Mouse (Mus musculus) monocyte, adult 5-6 weeks (primary cell): ENCODE measurements around the gene Map3k6. TPM values are rescaled to one million over a fixed set of nuclear protein-coding genes. Genes with fewer than 3 reads are reported as not detected.

Source experiments
- ATAC-seq: fragments of 153-309, 156-312 bp; replicated peaks from 2 replicates; pipeline ENCODE4 v1.8.0; 2017; ENCODE audit warnings: mild to moderate bottlenecking; ENCODE audit not compliant: low TSS enrichment, insufficient number of reproducible peaks, severe bottlenecking, poor library complexity, low FRiP score
- total RNA-seq: library from RNA; stranded (forward); fragments of 200-1000, 200-491, 200-594 nt; gene quantifications from 3 replicates; pipeline ENCODE4 v1.2.3, GENCODE M21; 2017

Map3k6 gene
- total RNA-seq, 1 experiment from 2014 or later, result 3.8 TPM

GRCm38 (mm10) chr4:133244289-133244688, 3.7 kb downstream of the Map3k6 start:
- no peak for ATAC-seq

GRCm38 (mm10) chr4:133247072-133247471, 6.5 kb downstream of the Map3k6 start:
- ATAC-seq, result no peak

- no peak for ATAC-seq
These were observed 7.3 kb downstream of the Map3k6 start for GRCm38 (mm10) chr4:133247806-133248449.

- peak; percentile 74 for ATAC-seq
These were observed 10.0 kb downstream of the Map3k6 start for GRCm38 (mm10) chr4:133250609-133251008.

GRCm38 (mm10) chr4:133251214-133251613, 10.6 kb downstream of the Map3k6 start:
- ATAC-seq, result no peak

GRCm38 (mm10) chr4:133252089-133252488, 11.5 kb downstream of the Map3k6 start:
- ATAC-seq, result no peak

- no peak for ATAC-seq
These were observed 12.8 kb downstream of the Map3k6 start for GRCm38 (mm10) chr4:133253412-133253811.

GRCm38 (mm10) chr4:133255392-133255791, 14.8 kb downstream of the Map3k6 start:
- ATAC-seq, result no peak

- no peak for ATAC-seq
These were observed 16.2 kb downstream of the Map3k6 start for GRCm38 (mm10) chr4:133256820-133257219.

GRCm38 (mm10) chr4:133257230-133257629, 16.6 kb downstream of the Map3k6 start:
- no peak for ATAC-seq

- ATAC-seq, result no peak
These were observed 17.3 kb downstream of the Map3k6 start for GRCm38 (mm10) chr4:133257798-133258408.

GRCm38 (mm10) chr4:133261641-133262374, 21.2 kb downstream of the Map3k6 start:
- ATAC-seq, result no peak

- ATAC-seq, result no peak
These were observed 21.8 kb downstream of the Map3k6 start for GRCm38 (mm10) chr4:133262375-133262765.

- ATAC-seq, result no peak
These were observed 22.3 kb downstream of the Map3k6 start, which contains the start of gene Sytl1 for GRCm38 (mm10) chr4:133262882-133263281. Gene Sytl1, minus strand, starts transcription at chr4:133263113.

GRCm38 (mm10) chr4:133263756-133264155, 23.1 kb downstream of the Map3k6 start:
- no peak for ATAC-seq

- no peak for ATAC-seq
These were observed 23.9 kb downstream of the Map3k6 start for GRCm38 (mm10) chr4:133264559-133264958.

- ATAC-seq, result no peak
These were observed 24.7 kb downstream of the Map3k6 start for GRCm38 (mm10) chr4:133265297-133265696.

GRCm38 (mm10) chr4:133265759-133266158, 25.1 kb downstream of the Map3k6 start:
- no peak for ATAC-seq

- ATAC-seq, result no peak
These were observed 25.7 kb downstream of the Map3k6 start for GRCm38 (mm10) chr4:133266248-133266880.
